Mouse (Mus musculus) MEL (cell line): ENCODE measurements around the gene Hdac7. TPM values are rescaled to one million over a fixed set of nuclear protein-coding genes. Genes with fewer than 3 reads are reported as not detected.

Experiments
- DNase-seq: peaks from one replicate; pipeline ENCODE4 v3.0.0; 2011; ENCODE audit warnings: low read depth, low spot score
- H3K27ac ChIP-seq: 2 replicates; pipeline ENCODE4 v1.5.1; 2012; ENCODE audit warnings: low read depth, mild to moderate bottlenecking, control low read depth, low read length, moderate library complexity; ENCODE audit not compliant: control insufficient read depth
- H3K27me3 ChIP-seq, 2 experiments: fragments of 150-350 bp in 1 of 2; sonication (generic) in 1 of 2; 2 replicates each; pipeline ENCODE4 v1.6.1; 2012; ENCODE audit warnings: low read length in 2 of 2, mild to moderate bottlenecking in 2 of 2, improper control_type of control experiment in 1 of 2, moderate library complexity in 1 of 2; ENCODE audit not compliant: insufficient read depth in 2 of 2, control insufficient read depth in 1 of 2
- H3K36me3 ChIP-seq, 2 experiments: 2 replicates each; pipeline ENCODE4 v1.6.1; 2012 to 2014; ENCODE audit warnings: low read length in 2 of 2, improper control_type of control experiment in 1 of 2, inconsistent platforms in 1 of 2, mild to moderate bottlenecking in 1 of 2; ENCODE audit not compliant: insufficient read depth in 2 of 2, control insufficient read depth in 1 of 2
- H3K4me1 ChIP-seq, 2 experiments: fragments of 150-350 bp in 1 of 2; sonication (generic) in 1 of 2; 2 replicates each; pipeline ENCODE4 v1.6.1; 2012; ENCODE audit warnings: low read length in 2 of 2, improper control_type of control experiment in 1 of 2, mild to moderate bottlenecking in 1 of 2; ENCODE audit not compliant: insufficient read depth in 2 of 2, control insufficient read depth in 1 of 2
- H3K4me3 ChIP-seq, 2 experiments: fragments of 150-350 bp in 1 of 2; sonication (generic) in 1 of 2; 2 replicates each; pipeline ENCODE4 v1.5.1; 2012; ENCODE audit warnings: low read depth in 2 of 2, low read length in 2 of 2, mild to moderate bottlenecking in 2 of 2, moderate library complexity in 2 of 2, control low read depth in 1 of 2, improper control_type of control experiment in 1 of 2; ENCODE audit not compliant: control insufficient read depth in 1 of 2, insufficient read depth in 1 of 2
- H3K79me2 ChIP-seq: 2 replicates; pipeline ENCODE4 v1.6.1; 2012; ENCODE audit warnings: mild to moderate bottlenecking, low read length, moderate library complexity; ENCODE audit not compliant: control insufficient read depth, poor library complexity, insufficient read depth
- H3K9ac ChIP-seq: 2 replicates; pipeline ENCODE4 v1.6.1; 2012; ENCODE audit warnings: low read depth, mild to moderate bottlenecking, control low read depth, low read length, moderate library complexity; ENCODE audit not compliant: control insufficient read depth, poor library complexity, severe bottlenecking
- H3K9me3 ChIP-seq: fragments of 150-350 bp; sonication (generic); replicated peaks from 2 replicates; pipeline ENCODE4 v1.6.1; 2012; ENCODE audit warnings: mild to moderate bottlenecking, low read length, improper control_type of control experiment, moderate library complexity; ENCODE audit not compliant: insufficient read depth
- BHLHE40 ChIP-seq: IDR thresholded peaks from 2 replicates; pipeline ENCODE4 v1.6.1; 2012; ENCODE audit warnings: low read depth, mild to moderate bottlenecking, inconsistent platforms, low read length, improper control_type of control experiment, borderline replicate concordance
- E2F4 ChIP-seq: IDR thresholded peaks from 2 replicates; pipeline ENCODE4 v1.6.1; 2011; ENCODE audit warnings: low read depth, low read length, improper control_type of control experiment, borderline replicate concordance
- EP300 ChIP-seq, 2 experiments: IDR thresholded peaks; 2 replicates each; pipeline ENCODE4 v1.6.1; 2011; ENCODE audit warnings: improper control_type of control experiment in 2 of 2, low read length in 2 of 2, low read depth in 1 of 2, mild to moderate bottlenecking in 1 of 2
- ETS1 ChIP-seq: IDR thresholded peaks from 2 replicates; pipeline ENCODE4 v1.6.1; 2012; ENCODE audit warnings: low read depth, mild to moderate bottlenecking, inconsistent platforms, low read length, improper control_type of control experiment, moderate library complexity
- GATA1 ChIP-seq: IDR thresholded peaks from 2 replicates; pipeline ENCODE4 v1.6.1; 2011; ENCODE audit warnings: low read depth, low read length, improper control_type of control experiment
- HCFC1 ChIP-seq: IDR thresholded peaks from 2 replicates; pipeline ENCODE4 v1.6.1; 2012; ENCODE audit warnings: low read depth, mild to moderate bottlenecking, inconsistent platforms, low read length, improper control_type of control experiment, moderate library complexity
- JUND ChIP-seq: IDR thresholded peaks from 2 replicates; pipeline ENCODE4 v1.6.1; 2011; ENCODE audit warnings: low read depth, mild to moderate bottlenecking, improper control_type of control experiment, low read length
- MAX ChIP-seq: IDR thresholded peaks from 2 replicates; pipeline ENCODE4 v1.6.1; 2011; ENCODE audit warnings: low read length, improper control_type of control experiment
- MEF2A ChIP-seq: IDR thresholded peaks from 2 replicates; pipeline ENCODE4 v1.6.1; 2014; ENCODE audit warnings: low read depth, mild to moderate bottlenecking, inconsistent platforms, low read length, improper control_type of control experiment; ENCODE audit not compliant: poor library complexity, insufficient replicate concordance, severe bottlenecking; ENCODE audit errors: extremely low read depth
- MXI1 ChIP-seq: IDR thresholded peaks from 2 replicates; pipeline ENCODE4 v1.6.1; 2011; ENCODE audit warnings: mild to moderate bottlenecking, low read depth, low read length, improper control_type of control experiment
- NELFE ChIP-seq: IDR thresholded peaks from 2 replicates; pipeline ENCODE4 v1.6.1; 2011; ENCODE audit warnings: low read depth, low read length, improper control_type of control experiment
- NRF1 ChIP-seq: IDR thresholded peaks from 2 replicates; pipeline ENCODE4 v1.6.1; 2014; ENCODE audit warnings: low read depth, mild to moderate bottlenecking, inconsistent platforms, low read length, improper control_type of control experiment, moderate library complexity; ENCODE audit not compliant: poor library complexity, insufficient read depth, severe bottlenecking
- POLR2AphosphoS5 ChIP-seq: IDR thresholded peaks from 2 replicates; pipeline ENCODE4 v1.6.1; 2012; ENCODE audit warnings: low read depth, borderline replicate concordance, mild to moderate bottlenecking, inconsistent platforms, low read length, moderate library complexity, mixed read lengths
- RAD21 ChIP-seq: IDR thresholded peaks from 2 replicates; pipeline ENCODE4 v1.6.1; 2011; ENCODE audit warnings: mild to moderate bottlenecking, low read depth, low read length, improper control_type of control experiment
- SIN3A ChIP-seq: IDR thresholded peaks from 2 replicates; pipeline ENCODE4 v1.6.1; 2012; ENCODE audit warnings: low read length, improper control_type of control experiment, inconsistent platforms
- SMC3 ChIP-seq: IDR thresholded peaks from 2 replicates; pipeline ENCODE4 v1.6.1; 2011; ENCODE audit warnings: low read depth, low read length, improper control_type of control experiment
- UBTF ChIP-seq: IDR thresholded peaks from 2 replicates; pipeline ENCODE4 v1.6.1; 2012; ENCODE audit warnings: low read depth, mild to moderate bottlenecking, inconsistent platforms, low read length, improper control_type of control experiment, moderate library complexity, borderline replicate concordance; ENCODE audit not compliant: insufficient read depth
- USF2 ChIP-seq, 2 experiments: IDR thresholded peaks; 2 replicates each; pipeline ENCODE4 v1.6.1; 2011 to 2012; ENCODE audit warnings: improper control_type of control experiment in 2 of 2, low read length in 2 of 2, borderline replicate concordance in 1 of 2, inconsistent platforms in 1 of 2, low read depth in 1 of 2, mild to moderate bottlenecking in 1 of 2; ENCODE audit not compliant: insufficient read depth in 1 of 2
- ZC3H11A ChIP-seq: IDR thresholded peaks from 2 replicates; pipeline ENCODE4 v1.6.1; 2012; ENCODE audit warnings: low read depth, mild to moderate bottlenecking, inconsistent platforms, low read length, improper control_type of control experiment
- ZNF384 ChIP-seq: IDR thresholded peaks from 2 replicates; pipeline ENCODE4 v1.6.1; 2012; ENCODE audit warnings: low read depth, mild to moderate bottlenecking, inconsistent platforms, low read length, improper control_type of control experiment
- polyA plus RNA-seq, 2 experiments: library from polyadenylated mRNA; stranded (reverse) in 1 of 2; unstranded in 1 of 2; fragments of >175 nt in 1 of 2; fragments of >200 nt in 1 of 2; gene quantifications; 2 replicates each; pipeline versions ENCODE4 v1.2.1 to v1.2.4; 2012; ENCODE audit warnings: low replicate concordance in 2 of 2, low read depth in 1 of 2; ENCODE audit not compliant: insufficient read length in 2 of 2, insufficient read depth in 1 of 2, missing spikeins in 1 of 2
- total RNA-seq: library from RNA; depleted of rRNA; stranded (reverse); fragments of 300-350 nt; gene quantifications from 2 replicates; pipeline ENCODE4 v1.2.3, GENCODE M21; 2012

Gene Hdac7
- total and polyA plus RNA-seq, 3 experiments: 100 to 389 TPM; not detected in 1

DNA sequence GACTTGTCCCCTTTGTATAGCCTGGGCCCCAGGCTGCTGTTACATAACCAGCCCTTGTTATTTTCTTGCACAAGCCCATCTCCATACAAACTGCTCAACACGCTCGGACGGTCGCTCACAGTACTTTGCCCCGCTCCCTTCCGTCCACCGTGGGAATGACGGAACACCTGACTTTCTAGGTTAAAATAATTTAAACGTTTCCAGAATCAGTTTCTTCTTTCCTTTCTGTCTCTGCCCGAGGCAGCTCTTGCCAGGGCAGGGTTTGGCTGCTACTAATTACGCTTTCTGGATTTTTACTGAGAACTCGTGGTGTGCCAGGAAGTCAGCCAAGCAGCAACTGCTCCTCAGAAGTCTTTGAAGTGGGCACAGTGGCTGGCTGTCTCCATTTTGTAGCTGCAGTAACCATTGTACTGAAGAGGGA, 63.7 kb downstream of the Hdac7 start:
- Histone ChIP-seq H3K27me3 (peaks cover 0 to 2% of the 10 kb centered on the region in 2 experiments; a peak in 2 of 4 replicates), H3K4me1 (peaks cover 0 to 14% of the 10 kb centered on the region in 2 experiments; a peak in 3 of 4 replicates), H3K79me2 (peaks cover 13% of the 10 kb centered on the region), H3K36me3 (peaks cover 0 to 14% of the 10 kb centered on the region in 2 experiments; a peak in 2 of 4 replicates), H3K9ac (no peak overlapping the region), H3K9me3 (no peaks in the 10 kb centered on the region), H3K27ac (no peak overlapping the region), H3K4me3 (no peak overlapping the region)
- no peak for DNase-seq
- no peak for TF ChIP-seq POLR2AphosphoS5
- no peak for TF ChIP-seq MAX
- no peak for TF ChIP-seq ETS1
- no peak for TF ChIP-seq USF2 (IDR thresholded peaks at IDR 0.05; ENCODE audit: borderline replicate concordance in 1 of 2, insufficient read depth in 1 of 2, low read depth in 1 of 2, low read length in 2 of 2)

- peaks cover 0 to 2% of the 10 kb centered on the region in 2 experiments; a peak in 2 of 4 replicates for H3K27me3 ChIP-seq
- TF ChIP-seq MEF2A (no peak), UBTF (no peak), ZNF384 (no peak), RAD21 (no peak), USF2 (IDR thresholded peaks at IDR 0.05; ENCODE audit: borderline replicate concordance in 1 of 2, insufficient read depth in 1 of 2, low read depth in 1 of 2, low read length in 2 of 2) (no peak), MXI1 (no peak), NRF1 (no peak), SMC3 (no peak), HCFC1 (no peak), BHLHE40 (no peak), JUND (no peak), EP300 (IDR thresholded peaks at IDR 0.05; ENCODE audit: low read depth in 1 of 2, low read length in 2 of 2) (no peak), E2F4 (no peak), MAX (no peak), NELFE (no peak), GATA1 (no peak), SIN3A (no peak), ZC3H11A (no peak)
- TF ChIP-seq, all 39 proteins: peak for 0
- peak; percentile 42 for DNase-seq
- Histone ChIP-seq H3K4me1 (peaks cover 0 to 12% of the 10 kb centered on the region in 2 experiments; a peak in 2 of 4 replicates), H3K27ac (no peak overlapping the region), H3K36me3 (peaks cover 0 to 9% of the 10 kb centered on the region in 2 experiments; a peak in 2 of 4 replicates), H3K9me3 (no peaks in the 10 kb centered on the region), H3K4me3 (no peak overlapping the region), H3K79me2 (peaks cover 4% of the 10 kb centered on the region), H3K9ac (no peak overlapping the region)
Measured at GRCm38 (mm10) chr15:97779576-97779975, 64.7 kb downstream of the Hdac7 start.
